Mouse (Mus musculus) C2C12 (cell line): ENCODE data around the gene Ammecr1. TPM values are rescaled to one million over a fixed set of nuclear protein-coding genes. Genes with fewer than 3 reads are reported as not detected.

Experiments used
- H3K27me3 ChIP-seq: one replicate; pipeline ENCODE4 v1.6.1; 2011; ENCODE audit not compliant: control insufficient read depth, insufficient read depth, insufficient read length
- H3K36me3 ChIP-seq: one replicate; pipeline ENCODE4 v1.6.1; 2011; ENCODE audit not compliant: control insufficient read depth, insufficient read depth
- H3K4me3 ChIP-seq: one replicate; pipeline ENCODE4 v1.5.1; 2011; ENCODE audit warnings: mild to moderate bottlenecking, control low read depth; ENCODE audit not compliant: poor library complexity, insufficient read depth, severe bottlenecking
- H3K79me2 ChIP-seq: one replicate; pipeline ENCODE4 v1.6.1; 2011; ENCODE audit not compliant: control insufficient read depth, insufficient read depth
- H3K79me3 ChIP-seq: one replicate; pipeline ENCODE4 v1.6.1; 2011; ENCODE audit warnings: low read depth, control low read depth
- H3ac ChIP-seq: one replicate; pipeline ENCODE3; 2011; ENCODE audit warnings: low read depth; ENCODE audit not compliant: control insufficient read depth, insufficient read length
- CEBPB ChIP-seq: IDR thresholded peaks from one replicate; pipeline ENCODE4 v1.6.1; 2011; ENCODE audit warnings: low read depth, mild to moderate bottlenecking, control low read depth, moderate library complexity
- CTCF ChIP-seq: IDR thresholded peaks from one replicate; pipeline ENCODE4 v1.5.1; 2011; ENCODE audit not compliant: control insufficient read depth, insufficient read depth, insufficient read length
- FOSL1 ChIP-seq: IDR thresholded peaks from one replicate; pipeline ENCODE4 v1.8.0; 2011; ENCODE audit warnings: mild to moderate bottlenecking, low read length; ENCODE audit not compliant: poor library complexity, insufficient read depth, severe bottlenecking
- MAX ChIP-seq: IDR thresholded peaks from one replicate; pipeline ENCODE4 v1.6.1; 2011; ENCODE audit warnings: mild to moderate bottlenecking, control low read depth
- MYOD1 ChIP-seq: IDR thresholded peaks from one replicate; pipeline ENCODE4 v1.6.1; 2011; ENCODE audit warnings: low read depth; ENCODE audit not compliant: control insufficient read depth, insufficient read length
- MYOG ChIP-seq: IDR thresholded peaks from one replicate; pipeline ENCODE4 v1.6.1; 2011; ENCODE audit not compliant: control insufficient read depth, insufficient read length; ENCODE audit errors: extremely low read depth
- USF1 ChIP-seq: IDR thresholded peaks from one replicate; pipeline ENCODE4 v1.6.1; 2011; ENCODE audit warnings: low read depth, mild to moderate bottlenecking, control low read depth, moderate library complexity
- polyA plus RNA-seq: library from polyadenylated mRNA; unstranded; fragments of >200 nt; fragmentation: generic; extraction: Trizol; gene quantifications from one replicate; pipeline ENCODE4 v1.2.1, GENCODE M21; 2012; ENCODE audit warnings: missing spikeins

The Ammecr1 gene
- polyA plus RNA-seq, 1 experiment = 7.5 TPM

GRCm38 (mm10) chrX:142821846-142822245 lies 144.7 kb downstream of the Ammecr1 start:
- Histone ChIP-seq H3K79me2 (no peaks in the 10 kb centered on the region), H3K36me3 (no peaks in the 10 kb centered on the region), H3K79me3 (no peaks in the 10 kb centered on the region), H3K27me3 (no peaks in the 10 kb centered on the region), H3K4me3 (no peak overlapping the region), H3ac (no peak overlapping the region)
- TF ChIP-seq FOSL1 (no peak), USF1 (no peak), CTCF (no peak), CEBPB (no peak)

- Histone ChIP-seq H3K79me3 (no peaks in the 10 kb centered on the region), H3K27me3 (no peaks in the 10 kb centered on the region), H3K36me3 (no peaks in the 10 kb centered on the region), H3ac (no peak overlapping the region), H3K79me2 (no peaks in the 10 kb centered on the region), H3K4me3 (no peak overlapping the region)
- TF ChIP-seq MYOD1 (no peak), CTCF (no peak), FOSL1 (no peak), MYOG (no peak), MAX (no peak), USF1 (no peak), CEBPB (no peak)
These were observed 145.3 kb downstream of the Ammecr1 start for GRCm38 (mm10) chrX:142821239-142821638.

- no peaks in the 10 kb centered on the region for H3K27me3 ChIP-seq
- no peak overlapping the region for H3K4me3 ChIP-seq
- H3K79me3 ChIP-seq = no peaks in the 10 kb centered on the region
- no peak for TF ChIP-seq MYOG
- TF ChIP-seq CEBPB = no peak
- no peak for TF ChIP-seq CTCF
- no peak for TF ChIP-seq USF1
- no peak for TF ChIP-seq MYOD1
- TF ChIP-seq MAX = no peak
- no peak for TF ChIP-seq FOSL1
- H3K79me2 ChIP-seq = no peaks in the 10 kb centered on the region
- H3K36me3 ChIP-seq = no peaks in the 10 kb centered on the region
- no peak overlapping the region for H3ac ChIP-seq
These were observed 148.4 kb downstream of the Ammecr1 start for GRCm38 (mm10) chrX:142818057-142818682.

- TF ChIP-seq FOSL1 = no peak
- no peak for TF ChIP-seq USF1
- TF ChIP-seq CEBPB = no peak
- TF ChIP-seq MYOG = no peak
- no peak for TF ChIP-seq MAX
- no peak for TF ChIP-seq MYOD1
- no peak for TF ChIP-seq CTCF
- H3K27me3 ChIP-seq = no peaks in the 10 kb centered on the region
- no peak overlapping the region for H3K4me3 ChIP-seq
- H3K36me3 ChIP-seq = no peaks in the 10 kb centered on the region
- no peaks in the 10 kb centered on the region for H3K79me3 ChIP-seq
- H3ac ChIP-seq = no peak overlapping the region
- no peaks in the 10 kb centered on the region for H3K79me2 ChIP-seq
These were observed 153.4 kb downstream of the Ammecr1 start for GRCm38 (mm10) chrX:142813146-142813545.

- Histone ChIP-seq H3K4me3 (no peak overlapping the region), H3K27me3 (no peaks in the 10 kb centered on the region), H3K79me2 (no peaks in the 10 kb centered on the region), H3K79me3 (no peaks in the 10 kb centered on the region), H3ac (no peak overlapping the region), H3K36me3 (no peaks in the 10 kb centered on the region)
- TF ChIP-seq MYOG (no peak), CTCF (no peak), USF1 (no peak), MAX (no peak), FOSL1 (no peak), CEBPB (no peak), MYOD1 (no peak)
These were observed 158.1 kb downstream of the Ammecr1 start for GRCm38 (mm10) chrX:142808411-142808810.
